Mouse (Mus musculus) embryo, embryonic 11 days (tissue): ENCODE data around the gene Olfr243.
"Not testable (repeated sequence)": the region's sequence is repeated elsewhere in the genome, so short reads cannot be mapped to it uniquely, and the experiment has no call there.

ENCODE experiments used
- DNase-seq: peaks from one replicate; pipeline ENCODE4 v3.0.0-alpha.2; 2015

Gene Olfr243

GRCm38 (mm10) chr7:103714371-103714770 lies at the start of gene Olfr243:
Gene Olfr243, plus strand, starts transcription at chr7:103714671.
- DNase-seq = no peak

- DNase-seq = no peak
Measured at GRCm38 (mm10) chr7:103671091-103671490, 43.4 kb upstream of the Olfr243 start, which contains the start of gene Olfr624. Gene Olfr624, minus strand, starts transcription at chr7:103671191.

GRCm38 (mm10) chr7:103682420-103682819 lies 32.1 kb upstream of the Olfr243 start, which contains the start of gene Olfr625-ps1:
Gene Olfr625-ps1, plus strand, starts transcription at chr7:103682720.
- no peak for DNase-seq

GRCm38 (mm10) chr7:103699469-103699868 lies 15.0 kb upstream of the Olfr243 start:
- DNase-seq = no peak

GRCm38 (mm10) chr7:103712024-103712423 lies 2.4 kb upstream of the Olfr243 start:
- no peak for DNase-seq

GRCm38 (mm10) chr7:103716398-103716797 lies 1.9 kb downstream of the Olfr243 start:
- not testable (repeated sequence) for DNase-seq

- no peak for DNase-seq
Measured at GRCm38 (mm10) chr7:103730074-103730473, 15.6 kb downstream of the Olfr243 start, which contains the start of gene Olfr628. Gene Olfr628, plus strand, starts transcription at chr7:103730374.

GRCm38 (mm10) chr7:103744843-103745242 lies 30.4 kb downstream of the Olfr243 start, which contains the start of gene Olfr629:
Gene Olfr629, minus strand, starts transcription at chr7:103744943.
- DNase-seq = no peak

- no peak for DNase-seq
Measured at GRCm38 (mm10) chr7:103757233-103757632, 42.8 kb downstream of the Olfr243 start, which contains the start of gene Olfr630. Gene Olfr630, minus strand, starts transcription at chr7:103757333.

GRCm38 (mm10) chr7:103762212-103762611 lies 47.7 kb downstream of the Olfr243 start:
- DNase-seq = not testable (repeated sequence)

- not testable (repeated sequence) for DNase-seq
Measured at GRCm38 (mm10) chr7:103767687-103768086, 53.2 kb downstream of the Olfr243 start.
